Mouse (Mus musculus) limb, embryonic 15.5 days (tissue): ENCODE results near the gene Tyro3. TPM values are rescaled to one million over a fixed set of nuclear protein-coding genes. Genes with fewer than 3 reads are reported as not detected.

Source experiments
- ATAC-seq: fragments of 200-750 bp; cut with Nextera tagmentation; 2 replicates; pipeline ENCODE4 v1.8.0; 2017; ENCODE audit warnings: low read depth, moderate TSS enrichment; ENCODE audit not compliant: insufficient number of reproducible peaks, low FRiP score, low TSS enrichment
- H3K27ac ChIP-seq: fragments of 300-500 bp; sonication (generic); 2 replicates; pipeline ENCODE4 v1.5.1; 2015; ENCODE audit warnings: moderate library complexity, mild to moderate bottlenecking, inconsistent platforms
- H3K27me3 ChIP-seq: fragments of 300-500 bp; sonication (generic); 2 replicates; pipeline ENCODE4 v1.6.1; 2015; ENCODE audit warnings: inconsistent platforms
- H3K36me3 ChIP-seq: fragments of 300-500 bp; sonication (generic); 2 replicates; pipeline ENCODE4 v1.6.1; 2015; ENCODE audit warnings: inconsistent platforms
- H3K4me1 ChIP-seq: fragments of 300-500 bp; sonication (generic); 2 replicates; pipeline ENCODE4 v1.6.1; 2015; ENCODE audit warnings: inconsistent platforms
- H3K4me2 ChIP-seq: fragments of 300-500 bp; sonication (generic); 2 replicates; pipeline ENCODE4 v1.6.1; 2015; ENCODE audit warnings: mild to moderate bottlenecking, inconsistent platforms
- H3K4me3 ChIP-seq: fragments of 300-500 bp; sonication (generic); 2 replicates; pipeline ENCODE4 v1.5.1; 2015; ENCODE audit warnings: mild to moderate bottlenecking, inconsistent platforms
- H3K9ac ChIP-seq: fragments of 300-500 bp; sonication (generic); 2 replicates; pipeline ENCODE4 v1.6.1; 2015; ENCODE audit warnings: inconsistent platforms
- H3K9me3 ChIP-seq: fragments of 300-500 bp; sonication (generic); 2 replicates; pipeline ENCODE4 v1.6.1; 2016; ENCODE audit warnings: inconsistent platforms
- WGBS: fragments of 180-500 bp; shearing (Covaris S2); methylation state at CpG from one replicate; pipeline ENCODE4 v1.1.7; 2015; 5-methylcytosine and 5-hydroxymethylcytosine counted together
- polyA plus RNA-seq: library from polyadenylated mRNA; unstranded; fragments of >200 nt; fragmentation: Nextera tagmentation; extraction: Ambion mirVana; gene quantifications from 2 replicates; pipeline ENCODE4 v1.2.1, GENCODE M21; 2015

The Tyro3 gene
- polyA plus RNA-seq, 1 experiment from 2014 or later = 32.6 TPM

GRCm38 (mm10) chr2:119798246-119798927 is 854 bp downstream of the Tyro3 start:
- Histone ChIP-seq H3K27me3 (peaks cover 14% of the 10 kb centered on the region), H3K4me1 (peaks cover 40% of the 10 kb centered on the region), H3K4me2 (peak overlapping the region; percentile 90), H3K9me3 (no peaks in the 10 kb centered on the region), H3K36me3 (0 out of 2 replicates have a peak, but pooled peaks cover 2% of the 10 kb centered on the region), H3K4me3 (peak overlapping the region; percentile 85), H3K9ac (no peak overlapping the region), H3K27ac (no peak overlapping the region)
- WGBS = 12% methylated on average over 12 of the region's 13 CpGs
- ATAC-seq = no peak

GRCm38 (mm10) chr2:119799181-119799960 is 1.8 kb downstream of the Tyro3 start:
- peak overlapping the region; percentile 73 for H3K9ac ChIP-seq
- H3K27me3 ChIP-seq = peaks cover 14% of the 10 kb centered on the region
- H3K36me3 ChIP-seq = peaks cover 10% of the 10 kb centered on the region
- peaks cover 50% of the 10 kb centered on the region for H3K4me1 ChIP-seq
- H3K4me2 ChIP-seq = peak overlapping the region; percentile 90
- WGBS = under 1% methylated on average over 30 of the region's 89 CpGs
- peak overlapping the region; percentile 85 for H3K4me3 ChIP-seq
- peak; percentile 73 for ATAC-seq
- H3K27ac ChIP-seq = peak overlapping the region; percentile 78
- no peaks in the 10 kb centered on the region for H3K9me3 ChIP-seq

- under 1% methylated on average over 27 of the region's 27 CpGs for WGBS
- H3K27ac ChIP-seq = peak overlapping the region; percentile 78
These were observed 2.5 kb downstream of the Tyro3 start for GRCm38 (mm10) chr2:119799961-119800550.

GRCm38 (mm10) chr2:119800876-119801846 is 3.6 kb downstream of the Tyro3 start:
- Histone ChIP-seq H3K4me2 (peak overlapping the region; percentile 90), H3K36me3 (peaks cover 26% of the 10 kb centered on the region), H3K9ac (0 out of 2 replicates have a peak overlapping the region, but pooled peaks have one; percentile 73), H3K4me3 (peak overlapping the region; percentile 85), H3K27me3 (peaks cover 14% of the 10 kb centered on the region), H3K27ac (peak overlapping the region; percentile 78), H3K9me3 (no peaks in the 10 kb centered on the region), H3K4me1 (peaks cover 52% of the 10 kb centered on the region)
- ATAC-seq = no peak
- 42% methylated on average over 15 of the region's 15 CpGs for WGBS

More at GRCm38 (mm10) chr2:119799961-119800550, 2.5 kb downstream of the Tyro3 start:
- Histone ChIP-seq H3K27me3 (peaks cover 14% of the 10 kb centered on the region), H3K4me3 (peak overlapping the region; percentile 85), H3K36me3 (peaks cover 16% of the 10 kb centered on the region), H3K4me1 (peaks cover 50% of the 10 kb centered on the region), H3K9me3 (no peaks in the 10 kb centered on the region), H3K4me2 (peak overlapping the region; percentile 90), H3K9ac (peak overlapping the region; percentile 73)
- ATAC-seq = peak; percentile 35; the same call in 1 of the 2 replicates

- no peak for ATAC-seq
- 49% methylated on average over 10 of the region's 10 CpGs for WGBS
- Histone ChIP-seq H3K9ac (no peak overlapping the region), H3K4me3 (no peak overlapping the region), H3K36me3 (peaks cover 44% of the 10 kb centered on the region), H3K4me1 (peaks cover 48% of the 10 kb centered on the region), H3K27ac (peak overlapping the region; percentile 50; the same call in 1 of the 2 replicates), H3K27me3 (0 out of 2 replicates have a peak, but pooled peaks cover 3% of the 10 kb centered on the region), H3K4me2 (no peak overlapping the region), H3K9me3 (no peaks in the 10 kb centered on the region)
These were observed 5.5 kb downstream of the Tyro3 start for GRCm38 (mm10) chr2:119802767-119803617.

GRCm38 (mm10) chr2:119803618-119804274 is 6.2 kb downstream of the Tyro3 start:
- Histone ChIP-seq H3K4me1 (peaks cover 40% of the 10 kb centered on the region), H3K9ac (no peak overlapping the region), H3K27me3 (no peaks in the 10 kb centered on the region), H3K9me3 (no peaks in the 10 kb centered on the region), H3K4me2 (no peak overlapping the region), H3K36me3 (peaks cover 51% of the 10 kb centered on the region), H3K4me3 (no peak overlapping the region), H3K27ac (no peak overlapping the region; the same call in 1 of the 2 replicates)
- ATAC-seq = no peak
- WGBS = 27% methylated on average over 6 of the region's 6 CpGs

GRCm38 (mm10) chr2:119804275-119804628 is 6.7 kb downstream of the Tyro3 start:
- Histone ChIP-seq H3K4me3 (no peak overlapping the region), H3K4me1 (peaks cover 37% of the 10 kb centered on the region), H3K4me2 (no peak overlapping the region), H3K9ac (no peak overlapping the region), H3K36me3 (peaks cover 56% of the 10 kb centered on the region), H3K27me3 (no peaks in the 10 kb centered on the region), H3K9me3 (no peaks in the 10 kb centered on the region), H3K27ac (no peak overlapping the region)
- ATAC-seq = no peak
- 65% methylated on average over 5 of the region's 5 CpGs for WGBS

GRCm38 (mm10) chr2:119804776-119805175 is 7.2 kb downstream of the Tyro3 start:
- H3K4me3 ChIP-seq = no peak overlapping the region
- peaks cover 62% of the 10 kb centered on the region for H3K36me3 ChIP-seq
- H3K9me3 ChIP-seq = no peaks in the 10 kb centered on the region
- peaks cover 37% of the 10 kb centered on the region for H3K4me1 ChIP-seq
- H3K27me3 ChIP-seq = no peaks in the 10 kb centered on the region
- no peak overlapping the region for H3K9ac ChIP-seq
- ATAC-seq = no peak
- H3K4me2 ChIP-seq = no peak overlapping the region
- H3K27ac ChIP-seq = no peak overlapping the region
- 59% methylated on average over 9 of the region's 9 CpGs for WGBS

GRCm38 (mm10) chr2:119805536-119805935 is 8.0 kb downstream of the Tyro3 start:
- Histone ChIP-seq H3K27me3 (no peaks in the 10 kb centered on the region), H3K9ac (no peak overlapping the region), H3K4me2 (no peak overlapping the region), H3K27ac (no peak overlapping the region), H3K9me3 (no peaks in the 10 kb centered on the region), H3K4me1 (peaks cover 34% of the 10 kb centered on the region), H3K4me3 (no peak overlapping the region), H3K36me3 (peaks cover 69% of the 10 kb centered on the region)
- ATAC-seq = no peak
- WGBS = 55% methylated on average over 8 of the region's 8 CpGs

GRCm38 (mm10) chr2:119808438-119808837 is 10.9 kb downstream of the Tyro3 start:
- no peaks in the 10 kb centered on the region for H3K27me3 ChIP-seq
- no peak overlapping the region for H3K4me2 ChIP-seq
- 26% methylated on average over 4 of the region's 4 CpGs for whole genome bisulfite sequencing
- H3K4me1 ChIP-seq = peaks cover 13% of the 10 kb centered on the region
- H3K27ac ChIP-seq = no peak overlapping the region
- peaks cover 95% of the 10 kb centered on the region for H3K36me3 ChIP-seq
- no peak overlapping the region for H3K9ac ChIP-seq
- no peaks in the 10 kb centered on the region for H3K9me3 ChIP-seq
- ATAC-seq = no peak
- no peak overlapping the region for H3K4me3 ChIP-seq
